Mouse (Mus musculus) limb, embryonic 14.5 days (tissue): ENCODE results near the gene Gfy. TPM values are rescaled to one million over a fixed set of nuclear protein-coding genes. Genes with fewer than 3 reads are reported as not detected.
"Not testable (repeated sequence)": the region's sequence is repeated elsewhere in the genome, so short reads cannot be mapped to it uniquely, and the experiment has no call there.

Experiments used
- ATAC-seq: fragments of 200-750 bp; cut with Nextera tagmentation; 2 replicates; pipeline ENCODE4 v1.8.0; 2017; ENCODE audit warnings: low read depth, moderate number of reproducible peaks, moderate TSS enrichment; ENCODE audit not compliant: low FRiP score
- DNase-seq: peaks from one replicate; pipeline ENCODE4 v3.0.0-alpha.2; 2015; ENCODE audit warnings: low spot score
- H3K27ac ChIP-seq: fragments of 300-500 bp; sonication (generic); replicated peaks from 2 replicates; pipeline ENCODE4 v1.5.1; 2014; ENCODE audit warnings: low read depth, mild to moderate bottlenecking, low read length, moderate library complexity, mixed read lengths
- H3K27me3 ChIP-seq: fragments of 300-500 bp; sonication (generic); 2 replicates; pipeline ENCODE4 v1.6.1; 2014; ENCODE audit warnings: low read length, mixed read lengths; ENCODE audit not compliant: control insufficient read depth, insufficient read depth
- H3K36me3 ChIP-seq: fragments of 300-500 bp; sonication (generic); 2 replicates; pipeline ENCODE4 v1.6.1; 2014; ENCODE audit warnings: mild to moderate bottlenecking, low read length, moderate library complexity, mixed read lengths; ENCODE audit not compliant: control insufficient read depth, insufficient read depth
- H3K4me1 ChIP-seq: fragments of 300-500 bp; sonication (generic); 2 replicates; pipeline ENCODE4 v1.6.1; 2014; ENCODE audit warnings: antibody characterized with exemption, low read length, mixed read lengths; ENCODE audit not compliant: control insufficient read depth, insufficient read depth
- H3K4me2 ChIP-seq: fragments of 300-500 bp; sonication (generic); replicated peaks from 2 replicates; pipeline ENCODE4 v1.6.1; 2014; ENCODE audit warnings: low read depth, mild to moderate bottlenecking, low read length, moderate library complexity; ENCODE audit not compliant: severe bottlenecking
- H3K4me3 ChIP-seq: fragments of 300-500 bp; sonication (generic); replicated peaks from 2 replicates; pipeline ENCODE4 v1.5.1; 2014; ENCODE audit warnings: low read length
- H3K9ac ChIP-seq: fragments of 300-500 bp; sonication (generic); 2 replicates; pipeline ENCODE4 v1.6.1; 2014; ENCODE audit warnings: mild to moderate bottlenecking, low read depth, low read length, moderate library complexity; ENCODE audit not compliant: severe bottlenecking
- H3K9me3 ChIP-seq: fragments of 300-500 bp; sonication (generic); 2 replicates; pipeline ENCODE4 v1.6.1; 2016; ENCODE audit warnings: low read length; ENCODE audit not compliant: control insufficient read depth
- POLR2A ChIP-seq: fragments of 200-500 bp; IDR thresholded peaks from 2 replicates; pipeline ENCODE4 v1.8.0; 2012; ENCODE audit warnings: inconsistent platforms, mild to moderate bottlenecking, moderate library complexity, borderline replicate concordance; ENCODE audit not compliant: insufficient read depth, insufficient read length; ENCODE audit errors: extremely low read depth
- WGBS: fragments of 180-500 bp; shearing (Covaris S2); extraction: QIAGEN DNeasy Blood & Tissue Kit; methylation state at CpG from one replicate; pipeline ENCODE4 v1.1.7; 2014; 5-methylcytosine and 5-hydroxymethylcytosine counted together
- polyA plus RNA-seq, 2 experiments: library from polyadenylated mRNA; depleted of rRNA in 1 of 2; stranded (reverse) in 1 of 2; unstranded in 1 of 2; fragments of >200 nt; fragmentation: Nextera tagmentation in 1 of 2; extraction: Ambion mirVana in 1 of 2; gene quantifications; 2 replicates each; pipeline versions ENCODE4 v1.2.1 to v1.2.3; 2012 to 2014

The Gfy gene
- polyA plus RNA-seq, 2 experiments, result 0.09 TPM; not detected in 1

GRCm38 (mm10) chr7:45154096-45154992, 25.0 kb downstream of the Gfy start, which contains the start of the genes Pih1d1 and Aldh16a1:
Pih1d1 (plus strand) TSS chr7:45154303.
Aldh16a1 (minus strand) TSS chr7:45154584.
- peak within 1 kb of the TSS; percentile 61 for H3K4me2 ChIP-seq
- no peaks in the 10 kb centered on the region for H3K9me3 ChIP-seq
- H3K27ac ChIP-seq, result peak within 1 kb of the TSS; percentile 95
- H3K9ac ChIP-seq, result peak within 1 kb of the TSS; percentile 78
- TF ChIP-seq POLR2A, result peak; percentile 98
- H3K36me3 ChIP-seq, result peaks cover 16% of the 10 kb centered on the region
- 6% methylated on average over 58 of the region's 69 CpGs for whole genome bisulfite sequencing
- no peaks in the 10 kb centered on the region for H3K27me3 ChIP-seq
- ATAC-seq, result peak; percentile 95
- peaks cover 5% of the 10 kb centered on the region for H3K4me1 ChIP-seq
- peak within 1 kb of the TSS; percentile 69 for H3K4me3 ChIP-seq
- DNase-seq, result peak; percentile 97

GRCm38 (mm10) chr7:45153586-45153985, 25.8 kb downstream of the Gfy start:
- DNase-seq, result no peak
- Histone ChIP-seq H3K27ac (peak overlapping the region; percentile 95), H3K9ac (peak overlapping the region; percentile 78), H3K36me3 (peaks cover 14% of the 10 kb centered on the region; the same call in 1 of the 2 replicates), H3K27me3 (no peaks in the 10 kb centered on the region), H3K9me3 (no peaks in the 10 kb centered on the region), H3K4me1 (peaks cover 5% of the 10 kb centered on the region), H3K4me3 (peak overlapping the region; percentile 69), H3K4me2 (peak overlapping the region; percentile 61)
- no peak for ATAC-seq
- TF ChIP-seq POLR2A, result no peak
- WGBS, result 7% methylated on average over 5 of the region's 5 CpGs

- 87% methylated on average over 2 of the region's 2 CpGs for WGBS
- H3K4me2 ChIP-seq, result peak overlapping the region; percentile 61; the same call in 1 of the 2 replicates
Observed at GRCm38 (mm10) chr7:45153052-45153451, 26.3 kb downstream of the Gfy start.

GRCm38 (mm10) chr7:45151303-45151702, 28.1 kb downstream of the Gfy start:
- no peak for DNase-seq
- no peak for TF ChIP-seq POLR2A
- no peak overlapping the region for H3K27ac ChIP-seq

More at GRCm38 (mm10) chr7:45153052-45153451, 26.3 kb downstream of the Gfy start:
- H3K27me3 ChIP-seq, H3K9me3 ChIP-seq, ATAC-seq, H3K9ac ChIP-seq, H3K4me3 ChIP-seq, DNase-seq, H3K4me1 ChIP-seq: not testable (repeated sequence)
- H3K27ac ChIP-seq, result 0 out of 2 replicates have a peak overlapping the region, but pooled peaks have one; percentile 95
- peaks cover 14% of the 10 kb centered on the region; the same call in 1 of the 2 replicates for H3K36me3 ChIP-seq

GRCm38 (mm10) chr7:45150321-45150720, 29.0 kb downstream of the Gfy start:
- Histone ChIP-seq H3K9ac (no peak overlapping the region), H3K9me3 (no peaks in the 10 kb centered on the region), H3K4me1 (peaks cover 5% of the 10 kb centered on the region), H3K27ac (no peak overlapping the region), H3K36me3 (peaks cover 36% of the 10 kb centered on the region), H3K4me3 (no peak overlapping the region), H3K27me3 (no peaks in the 10 kb centered on the region), H3K4me2 (no peak overlapping the region)
- no peak for TF ChIP-seq POLR2A
- DNase-seq (no peak), ATAC-seq (no peak)
- 47% methylated on average over 4 of the region's 4 CpGs for WGBS

More at GRCm38 (mm10) chr7:45151303-45151702, 28.1 kb downstream of the Gfy start:
- Histone ChIP-seq H3K36me3 (peaks cover 27% of the 10 kb centered on the region), H3K9ac (0 out of 2 replicates have a peak overlapping the region, but pooled peaks have one; percentile 9), H3K9me3 (no peaks in the 10 kb centered on the region), H3K4me3 (no peak overlapping the region), H3K4me1 (peaks cover 5% of the 10 kb centered on the region), H3K4me2 (no peak overlapping the region), H3K27me3 (no peaks in the 10 kb centered on the region)
- WGBS, result 31% methylated on average over 11 of the region's 11 CpGs
- no peak for ATAC-seq
